Mouse (Mus musculus): ENCODE data around the gene Fbxo17. TPM values are rescaled to one million over a fixed set of nuclear protein-coding genes. Genes with fewer than 3 reads are reported as not detected.
A peak's percentile ranks its signal among the peaks of the same experiment; 100 is the strongest.

Gene Fbxo17
- polyA plus RNA-seq, 1 experiment = 3.0 TPM

DNA sequence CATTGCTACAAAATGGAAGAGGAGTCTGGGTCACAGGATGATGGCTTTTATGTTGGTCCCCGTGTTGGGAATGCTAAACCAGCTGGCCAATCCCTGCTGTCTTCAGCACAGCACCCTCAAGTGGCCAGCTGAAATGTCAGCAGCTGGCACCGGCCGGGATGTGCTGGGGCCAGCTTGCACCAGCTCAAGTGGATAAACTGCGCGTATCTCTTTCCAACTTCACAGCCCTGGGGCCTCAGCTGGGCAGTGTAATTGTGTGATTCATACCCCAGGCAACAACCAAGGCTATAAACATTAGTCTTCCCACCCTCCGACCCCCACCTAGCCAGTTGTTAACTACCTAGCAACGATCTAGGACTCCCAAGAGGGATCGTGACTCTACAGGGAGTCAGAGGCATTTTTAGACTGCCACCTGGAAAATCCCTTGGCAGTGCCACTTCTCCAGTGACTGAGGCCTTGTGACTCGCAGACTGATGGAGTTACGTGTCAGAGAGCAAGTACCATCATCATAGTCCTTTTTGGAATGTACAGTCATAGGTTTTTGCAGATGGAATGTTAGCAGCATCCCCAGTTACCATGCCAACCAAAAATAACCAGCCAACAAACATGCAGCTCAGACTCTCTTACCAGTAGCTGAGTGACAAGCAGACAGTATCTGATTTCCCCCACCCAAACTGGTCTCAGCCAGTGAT is 11.2 kb downstream of the Fbxo17 start:
- TF ChIP-seq POLR2A (IDR thresholded peaks at IDR 0.05; ENCODE audit: extremely low read depth, insufficient read depth, low read length) = no peak
- TF ChIP-seq CTCF (IDR thresholded peaks at IDR 0.05; ENCODE audit: extremely low read depth, insufficient read depth, low read length) = peak; percentile 33; the same call in 1 of the 2 replicates
- Histone ChIP-seq H3K27ac (ENCODE audit: insufficient read depth, low read length) (peak overlapping the region; percentile 27; the same call in 1 of the 2 replicates), H3K4me1 (ENCODE audit: control insufficient read depth, insufficient read depth, low read length) (peaks cover 5% of the 10 kb centered on the region; the same call in 1 of the 2 replicates), H3K4me3 (ENCODE audit: insufficient read depth, low read length) (no peak overlapping the region)

DNA sequence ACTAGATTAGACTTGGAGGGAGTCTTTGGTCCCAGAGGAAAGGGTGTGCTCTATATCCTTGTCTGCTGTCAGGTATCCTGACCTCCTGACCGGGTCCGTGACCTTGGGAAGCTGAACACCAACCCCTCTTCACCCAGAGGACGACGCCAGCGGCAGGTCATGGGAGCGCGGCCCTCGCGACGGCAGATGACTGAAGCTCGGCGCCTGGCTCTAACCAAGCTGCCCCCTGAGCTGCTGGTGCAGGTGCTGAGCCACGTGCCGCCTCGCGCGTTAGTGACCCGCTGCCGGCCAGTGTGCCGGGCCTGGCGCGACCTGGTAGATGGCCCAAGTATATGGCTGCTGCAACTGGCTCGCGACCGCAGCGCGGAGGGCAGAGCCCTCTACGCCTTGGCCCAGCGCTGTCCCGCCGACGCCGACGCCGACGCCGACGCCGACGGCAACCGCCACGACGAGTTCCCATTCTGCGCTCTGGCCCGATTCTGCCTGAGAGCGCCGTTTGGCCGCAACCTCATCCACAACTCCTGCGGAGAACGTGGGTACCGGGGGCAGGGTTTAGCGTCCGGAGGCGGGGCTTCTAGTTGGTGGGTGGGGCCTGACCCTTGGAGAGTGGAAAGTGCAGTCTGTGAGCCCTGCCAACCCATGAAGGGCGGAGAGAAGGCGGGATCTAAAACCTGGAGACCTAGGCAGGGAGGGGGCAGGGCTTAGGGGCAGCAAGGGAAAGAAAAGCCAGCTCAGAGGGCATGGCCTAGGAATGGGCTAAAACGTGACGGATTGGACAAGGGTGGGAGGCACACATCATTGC is 15.9 kb downstream of the Fbxo17 start:
- TF ChIP-seq POLR2A (IDR thresholded peaks at IDR 0.05; ENCODE audit: extremely low read depth, insufficient read depth, low read length) (no peak), CTCF (IDR thresholded peaks at IDR 0.05; ENCODE audit: extremely low read depth, insufficient read depth, low read length) (no peak)
- H3K4me1 ChIP-seq (ENCODE audit: control insufficient read depth, insufficient read depth, low read length) = peaks cover 5% of the 10 kb centered on the region; the same call in 1 of the 2 replicates
- H3K4me3 ChIP-seq (ENCODE audit: insufficient read depth, low read length) = 0 out of 2 replicates have a peak overlapping the region, but pooled peaks have one; percentile 4
- no peak overlapping the region for H3K27ac ChIP-seq (ENCODE audit: insufficient read depth, low read length)

DNA sequence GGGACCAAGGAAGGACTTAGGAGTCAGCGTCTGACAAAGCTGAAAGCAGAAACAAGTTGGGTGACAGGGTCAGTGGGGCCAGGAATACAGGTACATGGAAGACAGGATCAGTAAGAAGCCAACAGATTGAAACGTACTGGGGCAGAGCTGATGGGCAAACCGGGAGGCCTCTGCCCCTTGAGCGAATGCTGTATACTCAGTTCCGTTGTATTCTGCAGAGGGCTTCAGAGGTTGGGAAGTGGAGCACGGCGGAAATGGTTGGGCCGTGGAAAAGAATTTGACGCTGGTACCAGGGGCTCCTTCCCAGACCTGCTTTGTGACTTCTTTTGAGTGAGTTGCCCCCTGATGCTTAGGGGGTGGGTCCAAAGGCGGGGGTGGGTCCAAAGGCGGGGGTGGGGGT is 16.6 kb downstream of the Fbxo17 start:
- Histone ChIP-seq H3K4me3 (ENCODE audit: insufficient read depth, low read length) (0 out of 2 replicates have a peak overlapping the region, but pooled peaks have one; percentile 4), H3K4me1 (ENCODE audit: control insufficient read depth, insufficient read depth, low read length) (peaks cover 3% of the 10 kb centered on the region; the same call in 1 of the 2 replicates), H3K27ac (ENCODE audit: insufficient read depth, low read length) (no peak overlapping the region)
- TF ChIP-seq CTCF (IDR thresholded peaks at IDR 0.05; ENCODE audit: extremely low read depth, insufficient read depth, low read length) (no peak), POLR2A (IDR thresholded peaks at IDR 0.05; ENCODE audit: extremely low read depth, insufficient read depth, low read length) (no peak)

DNA sequence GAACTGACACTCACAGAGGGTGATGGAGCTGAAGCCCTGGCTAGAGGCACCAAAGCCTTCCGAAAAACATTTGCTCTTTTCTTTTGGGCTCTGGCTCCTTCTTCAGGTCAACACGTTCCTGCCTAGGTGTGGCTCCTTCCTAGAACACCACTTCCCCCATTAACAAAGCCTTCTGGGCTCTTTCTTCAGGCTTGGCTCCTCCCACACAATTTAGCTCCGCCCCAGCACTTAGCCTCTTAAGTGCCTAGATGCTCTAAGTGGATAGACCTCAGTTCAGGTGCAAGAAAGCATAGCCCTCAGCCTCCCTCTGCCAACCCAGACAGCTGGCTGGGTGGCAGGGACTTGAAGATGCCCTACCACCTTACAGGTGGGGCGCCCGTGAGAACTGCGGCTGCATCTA is 19.1 kb downstream of the Fbxo17 start:
- Histone ChIP-seq H3K27ac (ENCODE audit: insufficient read depth, low read length) (no peak overlapping the region), H3K4me3 (ENCODE audit: insufficient read depth, low read length) (no peak overlapping the region), H3K4me1 (ENCODE audit: control insufficient read depth, insufficient read depth, low read length) (peaks cover 4% of the 10 kb centered on the region)
- TF ChIP-seq POLR2A (IDR thresholded peaks at IDR 0.05; ENCODE audit: extremely low read depth, insufficient read depth, low read length) = no peak
- TF ChIP-seq CTCF (IDR thresholded peaks at IDR 0.05; ENCODE audit: extremely low read depth, insufficient read depth, low read length) = no peak

DNA sequence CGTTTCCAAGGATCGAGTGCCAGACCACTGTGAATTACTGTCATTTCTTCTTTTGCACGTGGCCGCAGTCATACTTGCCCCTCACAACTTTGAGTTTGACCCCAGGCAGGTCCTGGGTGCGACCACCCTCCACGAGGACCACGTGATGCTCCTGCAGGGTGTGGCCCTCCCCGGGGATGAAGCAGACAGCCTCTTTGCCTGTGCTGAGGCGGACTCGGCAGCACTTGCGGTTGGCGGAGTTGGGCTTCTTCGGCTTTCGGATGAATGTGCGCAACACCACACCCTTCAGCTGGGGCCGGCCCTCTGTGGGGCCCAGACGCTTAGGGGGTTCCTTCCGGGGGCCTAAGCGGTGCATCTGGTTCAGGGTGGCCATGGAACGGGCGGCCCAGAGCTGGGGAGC is 23.2 kb downstream of the Fbxo17 start:
- no peak overlapping the region for H3K4me3 ChIP-seq (ENCODE audit: insufficient read depth, low read length)
- no peak for TF ChIP-seq POLR2A (IDR thresholded peaks at IDR 0.05; ENCODE audit: extremely low read depth, insufficient read depth, low read length)
- no peak for TF ChIP-seq CTCF (IDR thresholded peaks at IDR 0.05; ENCODE audit: extremely low read depth, insufficient read depth, low read length)
- H3K27ac ChIP-seq (ENCODE audit: insufficient read depth, low read length) = no peak overlapping the region
- H3K4me1 ChIP-seq (ENCODE audit: control insufficient read depth, insufficient read depth, low read length) = peaks cover 8% of the 10 kb centered on the region

DNA sequence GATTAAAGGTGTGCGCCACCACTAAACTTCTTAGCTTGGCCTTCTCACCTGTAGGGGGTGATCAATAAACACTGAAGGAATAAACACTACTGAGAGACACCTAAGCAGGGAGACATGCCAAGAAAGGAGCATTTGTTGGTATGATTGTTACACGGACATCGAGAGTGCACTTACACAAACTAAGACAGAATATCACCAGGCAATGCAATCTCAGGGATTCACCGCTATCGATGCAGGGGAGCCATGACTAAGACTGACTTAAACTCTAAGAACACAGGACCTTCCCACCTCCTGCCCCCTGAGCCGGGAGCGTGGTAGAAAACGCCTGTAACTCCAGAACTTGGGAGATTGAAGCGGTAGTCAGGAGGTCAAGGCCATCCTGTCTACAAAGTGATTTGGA is 24.3 kb downstream of the Fbxo17 start:
- no peak for TF ChIP-seq CTCF (IDR thresholded peaks at IDR 0.05; ENCODE audit: extremely low read depth, insufficient read depth, low read length)
- TF ChIP-seq POLR2A (IDR thresholded peaks at IDR 0.05; ENCODE audit: extremely low read depth, insufficient read depth, low read length) = no peak

DNA sequence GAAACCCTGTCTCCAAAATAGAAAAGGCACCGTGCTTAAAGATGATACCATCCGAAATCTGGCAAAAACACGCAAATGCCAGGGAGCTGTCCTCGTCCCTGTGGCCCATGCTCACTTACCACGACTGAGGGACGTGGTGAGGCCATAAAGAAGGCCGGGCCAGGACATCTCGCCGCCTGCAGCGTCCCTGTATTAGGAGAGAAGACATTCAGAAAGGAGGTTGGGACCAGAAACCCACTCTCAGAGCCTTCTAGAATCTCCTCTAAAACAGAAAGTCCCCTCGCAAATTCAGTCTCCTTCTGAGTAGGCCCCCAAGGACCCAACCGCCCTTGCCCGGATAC is 24.7 kb downstream of the Fbxo17 start:
- Histone ChIP-seq H3K27ac (ENCODE audit: insufficient read depth, low read length) (no peak overlapping the region), H3K4me3 (ENCODE audit: insufficient read depth, low read length) (peak overlapping the region; percentile 55), H3K4me1 (ENCODE audit: control insufficient read depth, insufficient read depth, low read length) (peaks cover 8% of the 10 kb centered on the region)
- TF ChIP-seq POLR2A (IDR thresholded peaks at IDR 0.05; ENCODE audit: extremely low read depth, insufficient read depth, low read length) (no peak), CTCF (IDR thresholded peaks at IDR 0.05; ENCODE audit: extremely low read depth, insufficient read depth, low read length) (no peak)

More for the DNA sequence above, 24.3 kb downstream of the Fbxo17 start:
- Histone ChIP-seq H3K4me3 (ENCODE audit: insufficient read depth, low read length) (peak overlapping the region; percentile 55), H3K4me1 (ENCODE audit: control insufficient read depth, insufficient read depth, low read length) (peaks cover 8% of the 10 kb centered on the region), H3K27ac (ENCODE audit: insufficient read depth, low read length) (no peak overlapping the region)

DNA sequence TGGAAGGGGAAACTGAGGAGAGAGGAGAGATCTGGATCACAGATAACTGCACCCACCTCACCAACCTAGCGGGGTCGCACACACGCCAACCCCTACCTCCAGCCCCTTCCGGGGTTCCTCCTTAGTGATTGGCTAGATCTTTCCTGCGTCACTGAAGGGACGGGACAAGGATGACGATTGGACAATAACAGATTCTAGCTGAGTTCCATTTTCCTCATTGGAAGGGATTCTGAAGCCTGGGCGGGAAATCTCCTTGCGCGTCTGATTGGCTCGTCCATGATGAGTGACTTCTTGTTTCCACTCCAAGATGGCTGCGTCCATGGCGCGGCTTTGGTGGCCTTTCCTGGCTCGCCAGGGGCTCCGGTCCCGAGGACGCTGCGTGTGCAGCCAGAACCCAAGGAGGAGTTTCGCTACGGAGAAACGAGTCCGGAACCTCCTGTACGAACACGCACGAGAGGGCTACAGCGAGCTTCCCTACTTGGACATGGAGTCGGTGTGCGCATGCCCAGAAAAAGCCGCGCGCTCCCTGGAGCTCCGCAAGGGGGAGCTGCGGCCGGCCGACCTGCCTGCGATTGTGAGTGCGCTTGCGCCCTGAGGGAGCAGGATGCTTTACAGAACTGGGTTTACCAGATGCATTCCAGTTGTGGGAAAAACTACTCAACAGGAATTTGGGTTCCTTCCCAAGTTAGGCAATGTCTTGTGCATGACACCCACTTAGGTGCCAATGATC is 25.3 kb downstream of the Fbxo17 start, which contains the start of the genes Mrps12 and Sars2:
Gene Mrps12, minus strand, starts transcription at position 112 of the 730 bp plus-strand sequence.
Gene Sars2, plus strand, starts transcription at position 284 of the 730 bp plus-strand sequence.
- Histone ChIP-seq H3K4me3 (ENCODE audit: insufficient read depth, low read length) (peak within 1 kb of the TSS; percentile 55), H3K4me1 (ENCODE audit: control insufficient read depth, insufficient read depth, low read length) (peaks cover 8% of the 10 kb centered on the region), H3K27ac (ENCODE audit: insufficient read depth, low read length) (peak within 1 kb of the TSS; percentile 70)
- TF ChIP-seq CTCF (IDR thresholded peaks at IDR 0.05; ENCODE audit: extremely low read depth, insufficient read depth, low read length) = peak; percentile 59
- peak; percentile 97 for TF ChIP-seq POLR2A (IDR thresholded peaks at IDR 0.05; ENCODE audit: extremely low read depth, insufficient read depth, low read length)

DNA sequence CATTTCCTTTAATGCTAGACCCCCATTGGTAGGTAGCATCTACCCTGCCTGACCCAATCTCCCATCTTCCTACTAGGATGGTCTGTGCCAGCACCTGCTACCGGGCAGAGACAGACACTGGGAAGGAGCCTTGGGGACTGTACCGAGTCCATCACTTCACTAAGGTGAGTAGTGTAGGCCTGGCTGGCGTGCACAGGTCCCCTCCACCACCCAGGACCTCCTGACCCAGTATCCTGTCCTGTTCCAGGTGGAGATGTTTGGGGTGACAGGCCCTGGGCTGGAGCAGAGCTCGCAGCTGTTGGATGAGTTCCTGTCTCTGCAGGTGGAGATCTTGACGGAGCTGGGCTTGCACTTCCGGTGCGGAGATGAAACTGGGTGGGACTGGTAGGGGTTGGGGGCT is 33.3 kb downstream of the Fbxo17 start:
- Histone ChIP-seq H3K4me3 (ENCODE audit: insufficient read depth, low read length) (no peak overlapping the region), H3K4me1 (ENCODE audit: control insufficient read depth, insufficient read depth, low read length) (no peaks in the 10 kb centered on the region), H3K27ac (ENCODE audit: insufficient read depth, low read length) (no peak overlapping the region)
- TF ChIP-seq POLR2A (IDR thresholded peaks at IDR 0.05; ENCODE audit: extremely low read depth, insufficient read depth, low read length) (no peak), CTCF (IDR thresholded peaks at IDR 0.05; ENCODE audit: extremely low read depth, insufficient read depth, low read length) (no peak)
